Mouse (Mus musculus) kidney, postnatal 14 days (tissue): ENCODE results near the gene Ccdc9b.

ENCODE experiments used
- DNase-seq: peaks from one replicate; pipeline ENCODE4 v3.0.0; 2022; ENCODE audit warnings: mixed read lengths

The Ccdc9b gene

DNA sequence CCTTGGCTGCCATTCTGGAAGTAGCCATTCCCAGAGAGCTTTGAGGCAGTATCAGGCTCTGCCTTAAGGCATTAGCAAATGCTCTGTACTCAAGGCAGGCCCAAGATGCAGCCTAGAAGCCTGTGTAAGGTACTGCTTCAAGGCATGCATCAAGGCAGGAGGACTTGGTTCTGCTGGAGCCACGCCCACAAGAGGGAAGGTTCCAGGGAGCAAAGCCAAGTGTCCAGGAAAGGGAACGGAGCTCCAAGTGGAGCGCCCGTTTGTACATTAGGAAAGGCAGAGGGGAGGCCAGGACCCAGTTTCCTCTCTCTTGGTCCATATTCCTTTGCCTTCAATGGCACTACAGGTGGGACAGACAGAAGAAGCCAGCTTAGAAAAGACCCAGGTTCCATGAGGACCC is 54.0 kb downstream of the Ccdc9b start:
- DNase-seq: no peak

DNA sequence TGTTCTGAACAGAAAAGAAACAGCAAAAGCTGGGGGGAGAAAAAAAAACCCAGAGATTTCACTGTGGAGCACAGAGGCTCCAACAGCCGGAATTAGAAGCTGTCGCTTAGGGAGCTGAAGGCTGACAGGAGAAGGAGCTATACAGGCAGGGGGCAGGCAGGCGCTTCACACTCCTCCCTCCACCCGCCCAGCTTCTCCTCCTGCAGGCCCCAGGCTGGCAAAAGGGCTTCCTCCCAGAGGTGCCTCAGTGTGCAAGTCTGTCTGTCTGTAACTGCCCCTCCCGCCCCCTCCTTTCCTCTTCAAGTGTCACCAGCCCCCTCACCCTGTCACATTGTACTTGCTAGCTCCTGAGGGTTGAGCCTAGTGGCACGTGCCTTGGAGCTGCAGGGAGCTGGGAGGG is 56.0 kb downstream of the Ccdc9b start:
- no peak for DNase-seq
